Mouse (Mus musculus) ES-E14 (cell line): ENCODE data around the gene Arl5c.

Experiments
- CHD2 ChIP-seq: IDR thresholded peaks from 2 replicates; pipeline ENCODE4 v1.6.1; 2014; ENCODE audit warnings: mild to moderate bottlenecking, low read depth, low read length, inconsistent platforms
- HCFC1 ChIP-seq: IDR thresholded peaks from 2 replicates; pipeline ENCODE4 v1.6.1; 2012; ENCODE audit warnings: low read length, inconsistent platforms, borderline replicate concordance; ENCODE audit not compliant: insufficient read depth
- MAFK ChIP-seq: IDR thresholded peaks from 2 replicates; pipeline ENCODE4 v1.6.1; 2014; ENCODE audit warnings: mild to moderate bottlenecking, low read depth, low read length, inconsistent platforms; ENCODE audit not compliant: insufficient read depth
- ZNF384 ChIP-seq: IDR thresholded peaks from 2 replicates; pipeline ENCODE4 v1.6.1; 2012; ENCODE audit warnings: low read depth, low read length, inconsistent platforms

DNA sequence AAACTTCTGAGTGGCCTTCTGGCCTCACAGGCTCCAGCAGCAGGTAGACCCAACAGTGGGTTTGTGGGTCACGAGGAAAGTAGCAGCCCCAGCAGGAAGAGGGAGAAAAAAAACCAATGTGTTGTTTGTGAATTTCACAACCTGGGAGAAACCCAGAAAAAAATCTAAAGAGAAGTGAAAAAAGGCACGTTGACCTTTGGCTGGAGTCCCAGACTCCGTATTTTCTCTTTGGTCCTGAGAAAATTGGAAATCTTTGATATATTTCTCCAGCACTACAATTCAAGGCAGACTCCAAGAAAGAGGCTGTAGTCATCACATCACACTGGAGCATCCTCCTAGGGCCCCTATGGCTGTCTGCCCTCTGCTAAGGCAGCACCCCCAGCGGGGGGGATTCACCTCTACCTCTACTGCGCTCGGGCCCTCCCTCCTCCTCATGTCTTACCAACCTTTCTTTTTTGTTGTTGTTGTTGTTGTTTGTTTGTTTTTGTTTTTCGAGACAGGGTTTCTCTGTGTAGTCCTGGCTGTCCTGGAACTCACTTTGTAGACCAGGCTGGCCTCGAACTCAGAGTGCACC is 1.5 kb upstream of the Arl5c start:
- TF ChIP-seq HCFC1 (no peak), CHD2 (no peak), MAFK (no peak), ZNF384 (no peak)
